Comparison of ENCODE assay signal across 30 mouse cellular contexts in the genomic region with DNA sequence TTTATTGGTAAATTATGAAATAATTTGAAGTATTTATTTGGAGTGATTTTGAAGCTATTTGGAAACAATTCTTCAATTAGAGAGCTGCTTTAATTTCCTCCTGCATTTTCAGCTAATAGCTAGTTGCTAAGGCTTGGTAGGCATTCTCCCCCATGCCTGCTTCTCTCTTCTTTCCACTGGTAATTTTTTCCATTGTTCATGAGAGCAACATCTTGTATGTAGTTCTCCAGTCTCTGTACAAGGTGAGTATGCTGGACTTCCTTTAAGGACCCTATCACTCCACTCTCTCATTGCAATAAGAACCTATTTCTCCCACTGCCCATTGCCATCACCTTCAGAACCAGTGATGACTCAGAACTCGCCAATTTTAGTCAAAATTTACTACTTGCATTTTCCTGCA.
"Had no signal": no experiment of that assay in that cellular context is flagged by ENCODE, and none has a peak within 500 bp of the region (broad histone marks: within the 10 kb centered on the region; RNA-seq: fewer than 3 reads in every experiment).

No protein-coding gene starts in this region.

- DNase-seq: left cerebral cortex, postnatal 4 days; liver; liver, embryonic 13.5 days; liver, postnatal 0 days; lung, adult 18-20 months; lung, adult 2 months; lung, embryonic 14.5 days; lung, postnatal 10 days; lung, postnatal 14 days; lung, postnatal 36 days; lung, postnatal 4 days; midbrain, embryonic 14.5 days had no signal

- H3K4me3 ChIP-seq: left cerebral cortex, adult 2 months; limb, embryonic 10.5 days; limb, embryonic 12.5 days; limb, embryonic 13.5 days; limb, embryonic 15.5 days; liver, embryonic 12.5 days; liver, embryonic 13.5 days; liver, embryonic 15.5 days; lung, embryonic 15.5 days; megakaryocyte, embryonic 14.5 days; midbrain, embryonic 10.5 days; midbrain, embryonic 12.5 days; midbrain, embryonic 13.5 days; midbrain, embryonic 15.5 days; myocyte had no signal

- H3K27ac ChIP-seq: left cerebral cortex, adult 2 months; limb, embryonic 10.5 days; limb, embryonic 12.5 days; limb, embryonic 13.5 days; limb, embryonic 15.5 days; liver, embryonic 12.5 days; liver, embryonic 13.5 days; liver, embryonic 14.5 days; liver, embryonic 15.5 days; lung, embryonic 15.5 days; macrophage; midbrain, embryonic 10.5 days; midbrain, embryonic 12.5 days; midbrain, embryonic 13.5 days; midbrain, embryonic 15.5 days had no signal

- H3K9me3 ChIP-seq: limb, embryonic 10.5 days; limb, embryonic 13.5 days; limb, embryonic 15.5 days; liver, embryonic 12.5 days; liver, embryonic 13.5 days; liver, embryonic 15.5 days; lung, embryonic 15.5 days; midbrain, embryonic 10.5 days; midbrain, embryonic 12.5 days; midbrain, embryonic 13.5 days; midbrain, embryonic 15.5 days had no signal

- H3K36me3 ChIP-seq: limb, embryonic 10.5 days; limb, embryonic 12.5 days; limb, embryonic 13.5 days; limb, embryonic 15.5 days; liver, embryonic 12.5 days; liver, embryonic 13.5 days; liver, embryonic 15.5 days; lung, embryonic 15.5 days; midbrain, embryonic 10.5 days; midbrain, embryonic 12.5 days; midbrain, embryonic 13.5 days; midbrain, embryonic 15.5 days had no signal

- H3K4me1 ChIP-seq: limb, embryonic 13.5 days; limb, embryonic 15.5 days; liver, embryonic 12.5 days; liver, embryonic 13.5 days; liver, embryonic 15.5 days; lung, embryonic 15.5 days; midbrain, embryonic 10.5 days; midbrain, embryonic 12.5 days; midbrain, embryonic 13.5 days; midbrain, embryonic 15.5 days had no signal

- H3K27me3 ChIP-seq: limb, embryonic 12.5 days; limb, embryonic 13.5 days; limb, embryonic 15.5 days; liver, embryonic 12.5 days; liver, embryonic 13.5 days; liver, embryonic 15.5 days; lung, embryonic 15.5 days; megakaryocyte, embryonic 14.5 days; midbrain, embryonic 12.5 days; midbrain, embryonic 13.5 days; midbrain, embryonic 15.5 days had no signal

- H3K9ac ChIP-seq: limb, embryonic 12.5 days; limb, embryonic 13.5 days; limb, embryonic 15.5 days; liver, embryonic 12.5 days; liver, embryonic 13.5 days; liver, embryonic 14.5 days; liver, embryonic 15.5 days; liver, postnatal 0 days; lung, embryonic 14.5 days; lung, embryonic 15.5 days; midbrain, embryonic 12.5 days; midbrain, embryonic 13.5 days; midbrain, embryonic 15.5 days had no signal

- H3K4me2 ChIP-seq: limb, embryonic 12.5 days; limb, embryonic 13.5 days; limb, embryonic 15.5 days; liver, embryonic 11.5 days; liver, embryonic 12.5 days; liver, embryonic 13.5 days; liver, embryonic 15.5 days; lung, embryonic 14.5 days; lung, embryonic 15.5 days; midbrain, embryonic 11.5 days; midbrain, embryonic 12.5 days; midbrain, embryonic 13.5 days; midbrain, embryonic 15.5 days had no signal
